Mouse (Mus musculus): ENCODE measurements around the gene Cwc27. TPM values are rescaled to one million over a fixed set of nuclear protein-coding genes. Genes with fewer than 3 reads are reported as not detected.

The Cwc27 gene
- polyA plus RNA-seq, 1 experiment, result 13.8 TPM

DNA sequence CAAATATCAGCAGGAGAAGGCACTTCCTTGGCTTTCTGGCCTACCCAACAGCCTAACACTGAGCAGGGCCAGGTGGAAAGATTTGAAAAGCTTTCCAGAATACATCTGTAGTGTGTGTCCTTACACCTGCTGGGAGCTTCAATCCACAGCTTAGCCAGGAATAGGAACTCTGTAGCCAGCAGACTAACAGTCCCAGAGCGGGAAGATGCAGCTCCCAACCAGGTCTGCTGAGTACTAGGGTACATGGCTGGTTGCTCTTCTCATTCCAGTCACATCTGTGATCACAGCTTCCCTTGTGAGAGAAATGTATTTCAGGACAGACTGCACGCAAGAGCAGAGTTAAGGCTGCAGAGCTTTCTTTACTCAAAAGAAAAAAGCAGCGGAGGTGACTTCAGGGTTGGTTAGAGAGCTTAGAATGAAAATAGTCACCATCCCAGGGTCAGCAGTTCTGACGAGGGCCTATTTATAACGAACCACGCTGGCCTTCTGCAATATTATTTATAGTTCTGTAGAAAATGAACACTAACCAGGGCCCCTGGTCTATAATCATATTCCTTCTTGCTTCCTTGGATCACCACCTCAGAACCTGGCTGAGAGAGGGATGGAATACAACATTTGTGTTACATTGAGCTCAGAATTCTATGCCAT lies 171.0 kb downstream of the Cwc27 start:
- no peak for DNase-seq (ENCODE audit: low spot score)

DNA sequence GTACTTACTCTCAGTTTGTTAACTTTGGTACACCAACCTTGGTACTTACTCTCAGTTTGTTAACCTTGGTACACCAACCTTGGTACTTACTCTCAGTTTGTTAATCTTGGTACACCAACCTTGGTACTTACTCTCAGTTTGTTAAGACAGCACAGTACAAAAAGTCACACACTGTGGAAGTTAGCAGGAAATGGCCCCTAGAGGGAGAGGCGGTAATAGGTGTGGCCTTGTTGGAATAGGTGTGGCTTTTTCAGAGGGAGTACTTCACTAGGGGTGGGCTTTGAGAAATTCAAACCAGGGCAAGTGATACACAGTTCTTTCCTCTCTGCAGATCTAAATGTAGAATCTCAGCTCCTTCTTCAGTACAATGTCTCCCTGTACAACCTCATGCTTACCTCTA lies 172.8 kb downstream of the Cwc27 start:
- no peak for DNase-seq (ENCODE audit: low spot score)

DNA sequence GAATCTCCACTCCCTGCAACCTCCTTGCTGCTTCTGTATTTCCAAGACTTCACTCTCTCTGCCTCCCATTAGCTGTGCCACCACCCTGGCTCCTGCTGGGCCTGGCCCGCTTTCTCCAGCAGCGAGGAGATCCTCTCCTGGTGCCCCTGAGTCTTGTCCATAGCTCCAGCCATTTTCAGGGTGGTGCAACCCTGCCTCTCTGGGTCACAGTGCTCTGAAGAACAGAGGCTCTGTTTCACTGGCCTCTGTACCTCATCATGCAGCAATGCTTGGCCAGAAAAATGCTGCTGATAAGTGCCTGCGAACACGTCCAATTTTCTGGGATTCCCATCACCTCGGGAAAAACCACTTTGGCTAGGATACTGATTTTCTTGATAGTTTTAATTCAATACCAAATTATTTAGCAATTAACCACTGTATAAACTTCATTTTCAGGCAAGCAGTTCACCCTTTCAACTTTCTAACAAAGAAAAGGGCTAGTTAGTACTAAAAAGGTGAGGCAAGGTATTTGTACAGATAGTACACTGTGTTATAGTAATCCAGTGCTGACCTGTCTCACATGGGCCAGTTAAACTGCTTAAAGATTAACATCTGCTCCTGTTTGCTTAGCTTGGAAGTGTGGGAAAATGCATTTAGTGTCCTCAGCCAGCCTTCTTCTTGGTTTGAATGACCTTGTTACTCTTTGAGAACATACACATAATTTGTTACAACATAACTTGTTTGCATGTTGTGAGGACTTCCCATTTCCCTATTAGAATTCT lies 176.1 kb downstream of the Cwc27 start:
- no peak for DNase-seq (ENCODE audit: low spot score)

DNA sequence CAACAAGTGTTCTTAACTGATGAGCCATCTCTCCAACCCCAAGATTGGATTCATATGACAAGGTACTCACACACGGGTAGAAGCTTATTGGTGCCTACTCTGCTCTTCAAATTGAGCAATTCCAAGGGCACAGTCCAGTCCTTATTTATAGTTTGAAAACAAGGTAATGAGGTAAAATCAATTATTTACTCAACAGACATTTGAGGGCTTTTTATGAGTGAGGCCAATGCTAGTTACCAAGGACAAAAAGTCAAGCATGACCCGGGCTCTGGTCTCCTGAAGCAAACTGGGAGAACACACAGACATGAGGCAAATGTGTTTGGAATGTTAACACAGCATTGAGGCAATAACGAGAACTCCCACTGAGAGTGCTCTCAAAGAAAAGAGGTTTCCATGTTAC lies 178.0 kb downstream of the Cwc27 start:
- DNase-seq (ENCODE audit: low spot score), result no peak

DNA sequence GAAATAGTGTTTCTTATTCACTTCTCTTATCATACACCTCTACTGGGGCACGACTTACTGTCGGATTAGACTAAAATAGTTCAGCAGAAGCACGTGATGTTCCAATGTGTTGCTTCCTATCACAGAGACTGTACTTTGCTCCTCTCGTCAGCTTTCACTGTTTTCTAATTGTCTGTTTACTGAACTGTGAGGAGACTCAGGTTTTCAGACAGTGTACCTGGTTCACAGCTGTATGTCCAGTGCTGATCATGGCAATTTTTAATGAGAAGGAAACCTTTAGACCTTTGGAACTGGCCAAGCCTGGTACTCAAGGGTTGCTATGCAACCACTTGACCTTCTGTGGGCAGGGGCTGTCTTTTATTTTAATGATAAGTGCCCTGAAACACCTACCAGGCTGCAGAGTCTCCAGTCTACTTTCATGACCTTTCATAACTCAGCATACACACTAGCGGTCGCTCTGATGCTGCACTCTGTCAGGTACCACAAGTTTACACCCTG lies 180.9 kb downstream of the Cwc27 start:
- DNase-seq (ENCODE audit: low spot score), result no peak

DNA sequence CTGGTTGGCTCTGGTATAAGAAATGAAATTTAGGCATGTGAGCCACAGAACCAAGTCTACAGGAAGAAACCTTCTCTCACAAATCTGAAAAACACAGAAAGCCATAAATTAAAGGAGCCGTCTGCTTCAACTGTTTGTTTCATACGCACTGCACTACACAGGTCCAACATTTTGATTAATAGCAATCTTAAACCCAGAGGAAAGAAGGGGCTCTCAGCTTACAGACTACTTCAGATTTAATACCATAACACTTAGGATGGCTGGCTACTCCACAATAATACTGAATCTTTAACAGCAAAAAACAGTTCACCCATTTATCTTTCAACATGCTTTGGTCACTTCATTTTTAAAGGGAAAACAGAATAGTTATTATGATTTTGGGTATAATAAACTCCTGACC lies 182.2 kb downstream of the Cwc27 start:
- DNase-seq (ENCODE audit: low spot score), result no peak

DNA sequence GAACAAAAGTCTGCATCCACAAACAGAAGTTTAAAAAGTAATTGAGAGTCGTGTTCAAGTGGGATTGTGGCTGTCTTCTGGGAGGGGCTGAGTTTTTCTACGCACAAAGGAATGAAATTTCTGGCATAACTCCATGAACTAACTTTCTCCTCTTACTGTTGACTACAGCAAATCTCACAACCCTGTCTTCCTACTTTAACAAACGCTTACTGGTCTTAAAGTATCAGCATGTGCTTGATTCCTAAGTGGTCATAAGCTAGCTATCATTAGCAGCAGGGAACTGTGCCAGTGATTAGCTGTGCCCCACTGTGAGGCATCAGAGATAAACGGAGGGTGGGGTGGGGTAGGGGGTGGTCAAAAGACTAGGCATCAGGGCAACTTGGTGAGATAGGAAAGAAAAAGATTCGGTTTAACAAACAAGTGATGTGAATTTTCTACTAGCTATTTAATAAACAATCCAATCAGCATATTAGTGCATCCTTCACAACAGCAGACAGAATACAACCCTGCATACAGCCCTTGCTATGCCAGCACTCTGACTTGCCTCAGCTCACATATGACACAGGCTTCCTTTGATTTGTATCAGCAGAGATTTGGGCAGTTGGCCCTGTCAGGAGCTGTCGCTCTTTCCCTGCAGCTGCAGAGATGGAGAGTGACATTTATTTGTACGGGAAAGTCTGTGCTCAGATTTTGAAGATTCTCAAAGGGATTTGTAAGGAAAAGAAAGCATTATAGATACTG lies 184.3 kb downstream of the Cwc27 start:
- no peak for DNase-seq (ENCODE audit: low spot score)

DNA sequence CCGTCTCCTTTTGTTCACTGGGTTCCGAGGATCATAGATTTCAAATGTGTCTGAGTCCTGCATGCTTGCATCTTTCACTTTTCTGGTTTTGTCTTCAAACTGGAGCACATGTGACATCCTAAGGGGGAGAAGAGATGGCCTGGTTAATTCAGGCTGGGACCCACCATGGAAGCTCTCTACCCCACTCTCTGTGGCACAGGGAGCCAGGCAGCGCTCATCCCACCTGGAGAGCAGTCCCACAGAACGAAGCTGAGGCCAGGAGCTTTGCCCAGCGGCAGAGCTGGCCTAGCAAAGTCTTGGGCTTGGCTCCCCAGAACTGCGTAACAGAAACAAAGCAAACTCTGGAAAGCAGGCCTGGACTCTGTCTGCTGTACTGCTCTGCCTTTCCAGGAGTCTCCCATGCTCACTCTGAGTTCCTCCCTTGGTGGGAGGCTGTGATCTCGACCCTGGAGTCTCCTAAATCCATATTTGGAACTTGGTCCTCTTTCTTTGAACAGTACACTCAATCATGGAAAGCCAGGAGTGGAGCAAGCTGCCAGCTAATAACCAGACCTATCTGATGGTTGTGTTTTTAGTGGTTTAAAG lies 185.2 kb downstream of the Cwc27 start:
- no peak for DNase-seq (ENCODE audit: low spot score)

DNA sequence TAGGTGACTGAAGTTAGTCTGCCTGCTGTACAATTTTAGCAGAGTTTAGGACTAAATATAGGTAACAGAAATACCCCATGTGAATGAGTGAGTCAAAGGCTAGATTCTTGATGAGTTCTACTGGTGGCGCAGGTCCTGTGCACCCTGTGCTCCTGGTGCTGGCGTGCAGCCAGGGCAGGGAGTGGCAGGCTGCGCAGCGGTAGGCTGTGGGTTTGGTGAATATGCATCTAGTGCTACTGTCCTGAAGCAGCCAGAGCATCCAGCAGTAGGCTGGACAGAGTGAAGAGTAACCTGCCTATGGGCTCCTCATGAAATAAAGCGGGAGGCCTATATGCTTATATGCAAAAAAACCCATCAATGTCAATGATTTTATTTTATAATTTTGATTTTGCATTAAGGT lies 186.1 kb downstream of the Cwc27 start:
- no peak for DNase-seq (ENCODE audit: low spot score)

DNA sequence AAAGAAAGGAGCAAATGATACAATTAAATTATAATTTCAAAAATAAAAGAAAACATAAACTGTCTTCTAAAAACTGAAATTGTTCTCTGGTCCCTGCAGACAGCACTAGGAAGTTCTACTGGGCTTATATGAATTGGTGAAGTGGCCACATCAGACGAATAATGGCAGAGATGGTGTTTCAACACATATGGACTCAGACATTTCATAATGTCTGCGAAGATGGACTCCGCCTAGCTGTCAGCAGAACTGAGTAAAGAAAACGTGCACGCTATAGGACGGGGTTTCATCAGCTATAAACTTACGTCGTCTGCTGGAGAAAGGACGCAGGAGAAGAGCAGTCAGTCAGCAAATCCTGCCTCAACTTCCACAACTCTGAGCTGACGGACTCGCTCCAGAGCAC lies 187.3 kb downstream of the Cwc27 start:
- no peak for DNase-seq (ENCODE audit: low spot score)

DNA sequence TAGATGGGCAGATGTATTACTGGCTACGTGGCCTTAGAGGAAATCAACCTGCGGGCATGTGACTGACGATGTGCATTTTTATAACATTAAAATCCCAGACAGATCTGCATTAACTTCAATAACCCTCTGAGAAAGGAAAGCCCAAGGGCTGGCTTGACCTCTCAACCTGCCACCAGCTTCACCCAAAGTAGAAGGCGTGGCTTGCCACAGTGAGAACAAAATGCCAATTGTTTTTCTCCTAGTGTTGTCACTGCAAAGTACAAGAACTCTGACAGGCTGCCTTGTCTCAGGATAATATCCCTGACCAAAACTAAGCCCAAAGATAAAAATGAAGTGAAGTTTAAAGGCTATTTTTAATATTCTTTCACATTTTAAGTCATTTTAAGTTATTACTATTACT lies 188.9 kb downstream of the Cwc27 start:
- no peak for DNase-seq (ENCODE audit: low spot score)

DNA sequence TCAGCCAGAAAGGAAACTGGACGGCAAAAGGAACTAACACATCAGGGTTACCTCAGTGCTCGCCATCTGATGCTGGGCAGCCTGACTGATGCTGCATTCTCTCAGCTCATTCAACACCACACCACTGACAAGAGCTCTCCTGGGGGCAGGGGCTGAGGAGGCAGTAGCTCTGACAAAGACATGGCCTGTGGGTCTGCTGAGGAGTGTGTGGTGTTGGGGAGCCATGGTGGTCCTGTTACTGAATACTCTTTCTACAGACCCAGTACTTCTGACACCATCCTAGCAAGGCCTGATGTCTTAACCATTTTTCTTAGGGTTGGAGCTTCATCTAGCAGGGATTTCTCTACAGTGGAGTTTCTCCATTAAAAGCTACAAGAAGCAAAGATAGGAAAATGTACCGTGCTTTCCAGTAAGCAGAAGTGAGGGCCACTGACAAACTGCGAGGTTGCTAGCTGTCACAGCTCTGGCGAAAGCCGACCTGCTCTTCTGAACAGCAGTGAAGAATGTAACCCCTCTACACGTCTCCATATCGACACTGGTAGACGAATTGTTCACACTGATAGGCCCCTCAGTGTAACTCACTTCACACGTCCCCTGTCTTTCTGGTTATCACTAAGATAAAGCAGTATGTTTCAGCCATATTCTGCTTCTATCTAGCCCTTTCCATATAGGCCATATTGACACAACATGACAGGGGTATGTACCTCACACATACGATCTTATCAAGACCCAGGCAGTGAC lies 189.6 kb downstream of the Cwc27 start:
- no peak for DNase-seq (ENCODE audit: low spot score)

DNA sequence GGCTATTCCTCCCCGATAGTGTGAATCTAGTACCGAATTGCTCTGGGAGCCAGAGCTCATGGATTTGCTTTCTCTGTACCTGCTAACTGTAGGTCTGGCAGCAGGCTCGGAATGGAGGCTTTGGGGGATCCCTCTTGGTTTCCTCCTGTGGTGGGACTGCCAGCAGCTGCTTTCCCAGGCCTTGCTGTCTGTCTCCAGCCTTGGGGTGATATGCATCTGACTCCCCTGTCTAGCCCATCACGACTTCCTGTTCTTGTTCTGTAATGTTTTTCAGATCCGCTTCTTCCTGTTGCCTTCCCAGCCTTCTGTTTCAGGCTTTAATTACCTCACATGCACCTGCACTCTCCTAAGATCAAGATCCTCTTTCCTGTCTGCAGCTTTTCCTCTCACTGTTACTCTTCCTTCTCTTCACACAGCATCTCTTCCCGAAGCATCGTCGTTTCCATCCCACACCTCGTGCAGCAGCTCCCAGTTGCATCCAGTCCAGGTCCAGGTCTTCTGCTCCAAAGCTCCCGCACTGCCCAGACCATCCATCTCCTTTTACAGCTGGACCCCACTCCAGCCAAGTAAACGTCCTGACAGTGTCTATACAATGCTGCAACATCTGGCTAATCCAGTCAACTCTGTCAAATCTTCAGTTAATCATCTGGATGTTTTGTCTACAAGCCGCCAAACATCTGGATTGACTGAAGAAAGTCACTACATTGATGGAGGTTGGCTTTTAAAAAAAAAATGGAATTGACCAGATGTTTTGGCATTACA lies 193.6 kb downstream of the Cwc27 start:
- DNase-seq (ENCODE audit: low spot score), result no peak

DNA sequence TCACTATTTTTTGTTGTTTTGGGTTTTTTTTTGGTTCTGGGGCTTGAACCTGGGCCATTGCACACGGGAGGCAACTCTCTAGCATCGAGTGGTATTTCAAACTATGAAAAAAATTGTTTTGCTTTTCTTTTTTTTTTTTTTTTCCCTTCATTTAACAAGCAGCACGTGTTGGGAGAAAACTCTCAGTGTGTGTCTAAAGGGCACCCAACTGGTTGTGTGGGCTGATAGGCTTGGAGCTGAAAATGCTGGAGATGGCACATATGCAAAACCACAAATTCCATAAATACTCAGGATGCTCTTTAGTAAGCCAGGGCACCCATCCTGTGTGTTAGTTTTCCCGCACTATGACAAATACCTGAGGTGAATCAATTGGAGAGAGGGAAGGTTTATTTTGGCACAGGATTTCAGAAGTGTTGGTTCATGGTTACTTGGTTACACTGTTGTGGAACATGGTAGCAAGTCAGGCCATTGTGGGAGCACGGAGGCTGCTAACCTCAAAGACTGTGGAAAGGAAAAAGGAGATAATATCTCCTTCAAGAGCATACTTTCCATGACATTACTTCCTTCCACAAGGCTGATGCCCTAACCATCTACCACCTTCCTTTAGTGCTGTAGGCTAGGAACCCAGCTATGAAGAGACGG lies 194.7 kb downstream of the Cwc27 start:
- no peak for DNase-seq (ENCODE audit: low spot score)

DNA sequence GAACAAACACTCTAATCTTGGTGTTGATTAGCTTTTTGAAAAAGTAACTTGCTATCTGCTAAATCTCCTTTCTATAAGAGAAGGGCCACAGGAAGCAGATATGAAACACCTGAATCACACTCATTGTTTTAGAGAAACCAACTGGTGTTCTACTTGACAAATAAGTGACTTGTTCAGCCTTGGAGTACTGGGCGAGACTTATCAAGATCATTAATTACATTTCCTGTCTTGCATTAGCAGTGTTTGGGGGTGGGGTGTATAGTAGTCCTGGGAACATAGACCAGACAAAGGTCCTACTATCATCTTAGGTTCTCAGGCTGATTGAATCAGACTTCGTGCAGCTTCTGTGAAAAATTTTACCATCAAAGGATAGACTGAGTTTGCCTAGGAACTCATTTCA lies 196.5 kb downstream of the Cwc27 start:
- DNase-seq (ENCODE audit: low spot score), result no peak

DNA sequence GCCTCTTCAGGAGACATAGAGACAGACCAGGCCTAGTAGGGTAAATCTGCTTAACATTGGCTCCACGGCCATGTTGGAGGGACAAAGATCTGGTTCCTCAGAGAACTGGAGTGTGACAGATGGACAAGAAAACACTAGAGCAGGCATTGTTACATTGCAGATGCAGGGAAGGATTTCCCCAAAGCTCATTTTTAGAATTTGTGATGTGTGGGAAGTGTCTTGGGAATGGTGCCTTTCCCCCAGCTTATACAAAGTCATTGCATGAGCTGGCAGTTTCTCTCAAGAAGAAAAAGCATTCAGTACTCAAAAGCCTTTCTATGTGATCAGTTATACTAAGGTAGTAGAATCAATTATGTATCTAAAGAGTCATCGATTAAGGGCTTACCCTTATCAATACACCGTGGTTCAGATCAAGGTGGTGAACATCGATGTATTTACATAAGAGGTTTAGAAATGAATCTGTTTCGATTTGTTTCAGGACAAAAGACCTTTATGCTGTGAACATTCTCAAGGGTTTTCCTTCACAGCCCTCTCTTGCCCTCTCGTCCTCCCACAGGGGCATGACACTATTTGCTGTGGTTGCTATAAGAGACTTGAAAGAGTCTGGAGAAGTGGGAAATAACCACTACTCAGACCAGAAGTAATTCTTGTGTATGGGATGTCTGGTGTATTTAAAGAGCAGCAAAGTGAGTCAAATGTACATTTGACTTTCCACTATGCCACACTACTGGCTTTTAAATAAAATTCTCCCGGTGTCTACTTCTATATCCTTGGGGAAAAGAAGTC lies 197.2 kb downstream of the Cwc27 start:
- DNase-seq (ENCODE audit: low spot score), result no peak

DNA sequence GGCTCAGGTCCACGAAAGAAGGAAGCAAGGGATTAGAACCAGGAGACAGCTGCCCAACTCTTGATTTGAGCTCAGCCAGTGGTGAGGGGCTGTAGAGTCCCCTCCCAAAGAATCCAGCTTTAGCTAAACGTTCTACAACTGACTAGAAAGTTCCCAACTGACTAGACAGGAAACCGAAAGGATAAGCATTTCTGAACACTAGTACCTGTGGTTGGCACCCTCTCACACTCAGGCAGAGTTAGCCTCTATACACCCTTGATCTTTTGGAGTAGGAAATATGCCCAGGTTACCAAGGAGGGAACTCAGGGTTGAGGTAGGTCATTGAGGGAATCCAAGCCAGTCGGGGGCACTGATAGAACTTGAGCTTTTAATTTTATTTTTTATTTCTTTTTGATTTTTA lies 199.7 kb downstream of the Cwc27 start:
- DNase-seq (ENCODE audit: low spot score), result no peak

DNA sequence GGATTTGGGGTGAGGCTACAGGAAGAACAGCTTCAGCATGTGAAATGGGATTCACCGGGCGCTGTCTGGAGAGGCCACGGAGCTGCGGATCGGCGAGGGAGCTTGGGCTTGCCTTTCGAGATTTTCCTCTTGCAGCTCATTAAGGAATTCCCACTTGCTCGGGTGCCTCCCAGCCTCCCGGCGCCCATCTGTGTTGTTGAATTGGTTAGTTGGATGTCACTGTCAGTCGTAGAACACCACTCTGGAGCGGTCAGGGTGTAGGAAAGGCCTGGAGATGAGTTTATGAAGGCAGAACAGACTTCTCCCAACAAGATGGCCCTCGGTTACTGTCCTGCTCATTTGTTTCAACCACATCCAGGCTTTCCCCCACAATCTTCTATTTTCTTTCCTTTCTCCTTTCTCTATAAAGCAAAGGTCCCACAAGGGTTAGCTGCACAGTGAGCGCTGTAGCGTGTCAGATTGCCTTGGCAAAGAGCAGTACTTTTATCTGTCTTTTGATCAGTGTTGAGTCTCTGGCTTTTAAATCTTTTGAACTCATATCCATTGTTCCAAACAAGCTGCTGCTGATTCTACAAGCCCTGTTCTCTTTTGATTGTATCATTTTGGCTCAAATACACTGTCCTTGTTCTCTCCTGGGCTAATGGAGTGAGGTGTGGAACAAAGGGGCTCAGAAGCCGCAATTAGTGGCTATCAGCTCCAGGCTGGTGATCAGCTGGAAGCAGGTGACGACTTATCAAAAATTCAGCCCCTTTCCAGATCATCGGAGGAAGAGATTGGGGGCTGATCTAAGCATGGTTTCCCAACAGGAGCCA lies 200.7 kb downstream of the Cwc27 start:
- DNase-seq (ENCODE audit: low spot score), result no peak

DNA sequence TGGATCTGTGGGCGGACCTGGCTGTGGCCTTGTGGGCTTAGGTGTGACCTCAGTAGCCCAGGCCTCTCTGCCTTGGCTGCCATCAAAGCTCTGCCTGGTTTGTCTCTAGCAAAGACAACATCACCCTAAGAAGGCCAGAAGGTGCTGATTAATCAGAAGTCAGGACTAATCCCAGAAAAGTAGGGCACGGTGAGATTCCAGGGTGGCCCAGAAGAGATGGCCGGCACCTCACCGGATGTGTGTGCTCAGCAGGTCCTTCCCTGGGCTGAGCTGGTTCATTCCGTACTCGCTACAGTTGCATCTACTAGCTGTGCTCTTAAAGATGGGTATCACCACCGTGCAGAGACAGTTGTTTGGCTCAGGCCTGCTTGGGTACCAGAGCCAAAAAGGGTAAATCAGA lies 201.8 kb downstream of the Cwc27 start:
- no peak for DNase-seq (ENCODE audit: low spot score)

Data from urinary bladder, adult 2 months (tissue).